Mouse (Mus musculus): ENCODE measurements around the gene Prkn.

The Prkn gene

GRCm38 (mm10) chr17:11644873-11645464 lies 804.8 kb downstream of the Prkn start:
- no peak for DNase-seq (ENCODE audit: low spot score)

GRCm38 (mm10) chr17:11656397-11656796 lies 816.2 kb downstream of the Prkn start:
- DNase-seq (ENCODE audit: low spot score), result no peak

DNA sequence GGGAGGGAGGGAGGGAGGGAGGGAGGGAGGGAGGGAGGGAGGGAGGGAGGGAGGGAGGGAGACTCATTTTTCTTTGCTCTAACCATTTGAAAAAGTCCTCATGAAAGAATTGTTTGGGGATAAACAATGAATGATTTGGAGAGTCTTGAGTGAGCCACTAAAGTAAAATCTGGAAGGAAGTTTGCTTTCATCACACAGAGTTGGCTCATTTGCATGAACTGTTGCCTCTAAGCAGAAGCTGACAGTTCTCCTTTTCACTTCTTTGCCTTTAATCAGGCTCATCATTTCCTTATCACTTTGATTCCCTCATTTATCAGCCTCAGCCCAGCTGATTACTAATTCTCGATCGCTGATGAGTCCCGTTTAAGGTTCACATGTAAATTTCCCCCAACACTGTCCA lies 816.7 kb downstream of the Prkn start:
- DNase-seq (ENCODE audit: low spot score), result no peak

GRCm38 (mm10) chr17:11661898-11662297 lies 821.7 kb downstream of the Prkn start:
- DNase-seq (ENCODE audit: low spot score), result no peak

DNA sequence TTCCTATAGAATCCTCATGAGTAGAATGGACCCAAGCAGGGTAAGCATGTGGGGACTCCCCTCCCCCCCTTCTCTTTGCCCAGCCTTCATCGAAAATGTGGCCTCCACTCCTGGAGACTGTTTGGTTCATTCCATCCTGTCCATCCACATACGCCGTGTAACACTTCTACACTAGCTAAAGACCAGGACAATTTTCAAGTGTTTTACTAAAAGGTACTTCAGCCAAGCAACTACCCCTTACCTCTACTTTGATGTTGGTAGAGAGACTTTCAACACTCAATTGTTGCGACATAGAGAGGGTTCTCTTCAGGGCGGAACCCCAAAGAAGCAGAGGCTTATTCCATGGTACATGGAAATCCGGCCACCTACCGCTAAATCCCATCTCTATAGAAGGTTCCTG lies 823.3 kb downstream of the Prkn start:
- DNase-seq (ENCODE audit: low spot score), result no peak

DNA sequence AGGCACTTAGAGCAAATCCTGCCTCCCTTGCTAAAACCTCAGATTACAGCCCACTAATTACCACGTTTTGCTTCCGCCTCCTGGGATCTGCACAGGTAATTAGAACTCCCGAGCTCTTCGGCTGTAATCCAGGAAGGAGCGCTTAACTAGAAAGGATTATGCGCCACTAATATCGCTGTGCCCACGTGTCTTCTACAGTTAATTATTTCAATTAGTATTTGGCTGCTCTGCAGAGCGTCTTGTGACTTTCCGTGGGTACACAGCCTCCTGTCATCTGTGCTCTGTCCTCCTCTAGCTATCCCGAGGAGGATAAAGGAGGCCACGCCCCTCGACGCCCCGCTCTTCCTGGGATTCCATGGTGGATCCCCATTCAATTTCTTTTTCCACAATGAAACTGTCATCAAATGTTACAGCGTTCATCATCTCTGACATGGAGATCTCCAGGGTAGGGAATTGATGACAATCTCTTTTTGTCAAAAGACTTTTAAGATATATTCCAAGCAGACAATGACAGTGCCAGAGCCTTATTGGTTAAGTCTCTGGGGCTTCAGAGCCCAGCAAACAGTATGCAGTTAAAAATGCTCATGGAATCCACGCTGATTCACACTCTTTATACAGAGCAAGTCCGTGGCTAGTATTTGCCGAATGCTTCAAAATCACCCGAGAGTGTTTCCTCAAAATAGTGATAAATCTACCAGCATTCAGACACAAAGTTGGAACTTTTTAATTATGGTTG lies 824.6 kb downstream of the Prkn start:
- no peak for DNase-seq (ENCODE audit: low spot score)

GRCm38 (mm10) chr17:11679716-11680115 lies 839.5 kb downstream of the Prkn start:
- DNase-seq (ENCODE audit: low spot score), result no peak

DNA sequence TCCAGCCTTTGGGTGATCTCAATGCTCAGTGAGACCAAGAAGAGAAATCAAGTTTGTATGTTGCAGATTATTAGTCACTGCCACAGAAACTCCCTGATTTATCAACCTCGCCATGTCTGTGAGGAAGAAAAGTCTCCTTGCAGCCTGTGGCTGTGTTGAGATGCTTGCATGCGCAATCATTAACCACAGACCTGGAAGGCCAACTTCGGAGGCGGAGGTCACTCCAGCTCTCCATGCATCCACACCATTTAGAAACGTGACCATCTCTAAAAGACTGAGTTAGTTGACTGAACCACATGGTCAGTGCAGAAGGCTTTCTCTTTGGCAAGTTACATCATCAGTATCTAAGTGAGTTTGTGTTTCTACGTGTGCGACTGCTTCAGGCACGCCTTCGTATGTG lies 840.3 kb downstream of the Prkn start:
- no peak for DNase-seq (ENCODE audit: low spot score)

GRCm38 (mm10) chr17:11681825-11682372 lies 841.7 kb downstream of the Prkn start:
- no peak for DNase-seq (ENCODE audit: low spot score)

DNA sequence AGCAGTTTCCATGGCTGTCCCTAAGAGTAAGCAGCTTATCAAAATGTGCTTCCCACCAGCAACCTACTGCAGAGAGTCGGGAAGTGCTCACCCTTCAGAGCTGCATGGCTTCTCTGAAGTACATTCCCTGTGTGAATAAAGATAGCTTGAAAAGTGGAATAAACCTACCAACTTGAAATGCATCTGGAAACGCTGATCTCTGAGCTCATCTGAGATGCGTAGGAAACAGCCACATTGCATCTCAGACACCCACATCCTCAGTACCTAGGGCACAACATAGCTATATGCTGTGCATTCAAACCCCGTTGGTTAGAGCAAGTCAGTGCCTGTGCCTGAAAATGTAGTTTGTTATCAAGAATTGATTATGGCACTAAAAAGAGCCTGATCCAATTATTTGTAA lies 864.8 kb downstream of the Prkn start:
- DNase-seq (ENCODE audit: low spot score), result no peak

- no peak for DNase-seq (ENCODE audit: low spot score)
Observed at GRCm38 (mm10) chr17:11705761-11706160, 865.6 kb downstream of the Prkn start.

DNA sequence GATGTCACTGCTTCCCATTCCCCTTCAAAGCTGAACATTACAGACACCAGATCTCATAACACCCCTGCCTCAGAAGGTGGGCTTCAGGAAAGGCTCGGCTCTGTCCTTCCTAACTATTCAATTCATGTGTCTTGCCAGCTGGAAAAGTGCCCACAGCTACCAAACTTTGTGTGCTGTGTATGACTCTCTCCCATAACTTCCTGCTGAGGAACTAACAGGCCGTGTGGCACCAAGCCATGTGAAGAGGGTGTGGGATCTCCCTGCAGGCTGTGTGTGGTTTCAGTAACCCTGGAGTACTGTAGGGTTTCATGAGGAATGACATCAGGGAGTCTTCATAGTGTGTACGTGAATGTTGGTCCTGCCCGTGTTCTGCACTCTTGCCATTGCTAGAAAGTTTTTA lies 871.9 kb downstream of the Prkn start:
- no peak for DNase-seq (ENCODE audit: low spot score)

- DNase-seq (ENCODE audit: low spot score), result no peak
Observed at GRCm38 (mm10) chr17:11719801-11720200, 879.6 kb downstream of the Prkn start.

DNA sequence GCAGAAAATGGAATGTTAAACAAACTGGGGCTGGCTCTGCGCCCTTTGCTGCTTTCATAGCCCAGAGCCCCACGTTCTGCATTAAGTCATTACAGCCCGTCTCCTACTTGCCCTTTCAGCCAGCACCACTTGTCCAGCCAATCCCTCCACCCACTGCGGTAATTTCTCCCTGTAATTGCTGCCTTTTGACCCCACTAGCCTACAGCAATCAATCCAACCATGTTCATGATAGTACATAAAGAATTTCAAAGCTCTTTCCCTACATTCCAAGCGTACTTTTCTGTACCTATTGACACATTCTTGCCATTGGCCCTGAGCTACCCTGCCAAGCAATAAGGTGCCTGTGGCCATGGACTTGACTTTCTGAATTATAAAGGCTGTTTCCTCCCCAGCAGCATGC lies 881.7 kb downstream of the Prkn start:
- no peak for DNase-seq (ENCODE audit: low spot score)

DNA sequence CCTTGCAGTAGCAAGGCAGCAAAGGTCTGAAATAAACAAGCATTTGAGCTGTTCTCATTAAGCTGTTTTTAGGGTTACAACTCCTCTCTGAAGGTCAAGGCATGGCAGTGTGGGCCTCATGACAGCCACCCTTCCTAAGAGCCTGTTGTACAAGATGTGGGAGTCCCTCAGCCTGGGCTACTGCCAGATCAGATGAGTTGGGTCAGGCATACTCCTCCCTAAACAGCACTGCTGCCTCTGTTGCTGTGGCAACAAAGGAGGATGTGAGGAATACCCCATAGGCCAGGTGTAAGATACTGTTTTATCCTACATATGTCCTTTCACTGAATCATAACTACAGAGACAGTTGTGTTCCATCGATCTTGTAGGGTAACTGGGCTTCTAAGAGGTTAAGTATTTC lies 882.3 kb downstream of the Prkn start:
- no peak for DNase-seq (ENCODE audit: low spot score)

GRCm38 (mm10) chr17:11724135-11724534 lies 884.0 kb downstream of the Prkn start:
- no peak for DNase-seq (ENCODE audit: low spot score)

DNA sequence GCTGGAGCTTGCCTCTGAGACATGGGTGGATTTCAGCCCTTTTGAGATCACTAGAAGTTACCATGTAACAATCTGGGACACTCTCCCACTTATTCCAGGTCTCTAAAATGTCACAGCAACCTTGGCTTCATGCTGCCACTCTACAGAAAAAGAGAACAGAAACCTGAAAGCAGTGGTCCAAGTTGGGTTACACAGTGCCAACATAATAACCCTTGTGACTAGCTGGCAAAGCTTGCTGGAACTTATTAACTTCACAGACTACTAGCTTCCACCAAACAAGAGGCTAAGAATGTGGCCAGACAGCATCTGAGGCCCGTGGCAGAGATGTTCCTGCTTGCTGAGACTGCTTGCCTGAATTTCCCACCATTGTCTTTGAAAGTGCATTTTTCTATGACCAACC lies 886.9 kb downstream of the Prkn start:
- DNase-seq (ENCODE audit: low spot score), result no peak

DNA sequence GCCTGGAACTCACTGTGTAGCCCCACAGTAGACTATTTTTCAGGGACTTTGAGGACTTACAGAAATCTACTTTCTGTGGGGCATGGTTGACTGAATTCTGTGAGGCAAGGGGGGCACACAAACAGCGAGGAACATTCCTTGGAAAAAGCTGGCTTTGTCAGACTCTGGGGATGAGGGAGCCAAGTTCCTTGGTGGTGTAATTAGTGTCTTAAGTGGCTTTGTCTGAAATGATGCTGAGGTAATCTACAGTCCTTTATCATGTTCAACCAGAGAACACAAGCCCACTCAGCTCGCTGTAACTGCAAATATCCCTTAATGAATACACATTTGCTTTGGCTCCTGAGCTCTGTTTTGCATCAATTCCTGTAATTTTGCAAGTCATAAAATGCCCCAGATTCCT lies 888.1 kb downstream of the Prkn start:
- DNase-seq (ENCODE audit: low spot score), result no peak

GRCm38 (mm10) chr17:11730656-11731594 lies 890.7 kb downstream of the Prkn start:
- DNase-seq (ENCODE audit: low spot score), result no peak

- DNase-seq (ENCODE audit: low spot score), result no peak
Observed at GRCm38 (mm10) chr17:11735158-11735877, 895.1 kb downstream of the Prkn start.

GRCm38 (mm10) chr17:11736531-11736930 lies 896.3 kb downstream of the Prkn start:
- DNase-seq (ENCODE audit: low spot score), result no peak

- DNase-seq (ENCODE audit: low spot score), result no peak
Observed at GRCm38 (mm10) chr17:11737905-11738304, 897.7 kb downstream of the Prkn start.

Data from ovary, postnatal 10 days (tissue).